Mouse (Mus musculus) mouse trophoblast stem cell (cell line): Measurements from ENCODE around the gene Cfap221.

ENCODE experiments used
- in situ Hi-C, 2 experiments: fragments of 300-500 bp; cut with MseI, MboI; formaldehyde crosslinking; loops; 2 replicates in 1 of 2; 3 replicates in 1 of 2; pipeline ENCODE4 v1.15.1; 2025

Gene Cfap221

GRCm38 (mm10) chr1:120007851-120008588 is 11.0 kb upstream of the Cfap221 start:
- in situ Hi-C loops = no loop called here

- in situ Hi-C loops = no loop called here
Measured at GRCm38 (mm10) chr1:120006844-120007790, 10.1 kb upstream of the Cfap221 start, which contains the start of gene Sctr. Sctr (plus strand) TSS chr1:120006894.

DNA sequence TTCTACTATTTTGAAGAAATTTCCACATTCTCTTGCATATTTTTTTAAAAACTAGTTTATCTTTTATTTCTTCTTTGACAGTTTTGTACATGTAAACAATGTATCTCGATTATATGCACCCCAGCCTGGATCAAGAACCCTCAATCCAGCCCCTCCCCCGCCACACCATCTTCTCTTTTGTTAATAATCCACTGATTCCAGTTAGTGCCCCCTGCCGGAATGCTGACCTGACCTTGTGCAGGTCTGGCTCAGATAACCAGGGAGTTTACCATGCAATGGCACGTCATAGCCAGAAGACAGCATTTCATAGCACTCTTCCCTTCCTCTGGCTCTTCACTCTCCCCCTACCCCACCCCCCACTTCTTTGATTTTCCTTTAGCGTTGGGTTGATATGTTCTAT is 610 bp upstream of the Cfap221 start:
- in situ Hi-C loops = no loop called here

DNA sequence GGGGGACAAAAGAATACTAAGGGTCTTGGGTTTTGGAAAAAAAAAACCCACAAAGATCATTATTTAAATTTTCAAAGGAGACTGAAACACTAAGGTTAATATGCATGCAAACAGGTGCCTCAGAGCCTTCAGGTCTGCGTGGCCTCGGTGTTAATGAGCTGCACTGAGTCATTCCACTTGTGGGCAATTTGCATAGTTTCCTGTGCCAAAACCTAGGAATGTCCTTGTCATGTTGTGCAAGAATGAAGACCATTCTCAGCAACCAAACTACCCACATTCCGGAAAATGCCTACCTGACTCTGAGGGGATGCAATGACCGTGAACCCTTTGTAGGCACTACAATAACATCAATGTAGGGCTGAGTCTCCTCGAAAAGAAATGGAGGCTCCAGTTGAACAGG is 10.5 kb downstream of the Cfap221 start:
- in situ Hi-C loops = no loop called here

GRCm38 (mm10) chr1:119975141-119975540 is 21.9 kb downstream of the Cfap221 start:
- in situ Hi-C loops = no loop called here

GRCm38 (mm10) chr1:119973117-119973516 is 23.9 kb downstream of the Cfap221 start:
- in situ Hi-C loops = no loop called here

- in situ Hi-C loops = no loop called here
Measured at GRCm38 (mm10) chr1:119965804-119966514, 31.1 kb downstream of the Cfap221 start.

DNA sequence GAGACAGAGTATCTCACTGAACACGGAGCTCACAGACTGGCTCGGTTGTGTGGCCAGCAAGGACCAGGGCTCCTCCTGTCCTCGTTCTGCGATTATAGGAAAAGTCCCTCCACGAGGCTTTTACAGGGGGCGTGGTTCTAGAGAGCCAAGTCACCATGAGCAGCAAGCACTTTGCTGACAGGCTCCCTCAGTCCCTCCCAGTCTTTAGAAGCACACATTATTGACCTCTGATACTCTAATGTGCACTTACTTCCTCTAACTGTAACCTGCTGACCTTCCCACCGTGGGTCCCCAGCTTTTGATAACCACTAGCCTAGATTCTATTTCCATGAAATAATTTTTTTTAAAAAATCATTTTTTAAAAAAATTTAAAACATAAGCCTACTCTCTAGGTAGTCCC is 37.1 kb downstream of the Cfap221 start:
- in situ Hi-C loops = no loop called here

- in situ Hi-C loops = no loop called here
Measured at GRCm38 (mm10) chr1:119959464-119959863, 37.6 kb downstream of the Cfap221 start.

DNA sequence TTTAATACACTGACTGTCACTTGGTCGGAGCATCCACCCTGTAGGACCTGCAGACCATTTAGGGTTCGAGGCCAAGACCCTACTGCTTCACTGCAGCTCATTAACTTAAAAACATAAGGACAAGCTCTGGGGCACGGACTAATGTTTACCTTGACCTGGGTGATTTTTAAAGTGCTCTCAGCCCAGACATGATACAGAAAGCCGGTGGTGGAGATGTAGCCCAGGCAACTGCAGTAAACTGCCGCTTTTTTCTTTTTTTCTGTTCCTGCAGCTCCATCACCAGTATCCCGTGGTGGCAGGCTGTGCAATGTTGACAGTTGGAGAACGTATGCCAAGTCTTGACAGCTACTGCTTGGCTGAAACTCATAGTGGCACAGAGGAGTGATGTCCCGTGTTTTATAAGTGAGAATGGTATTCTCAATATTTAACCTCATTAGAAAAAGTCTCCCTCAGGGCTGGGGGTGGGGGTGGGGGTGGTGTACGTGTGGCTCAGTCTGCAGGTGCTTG is 39.3 kb downstream of the Cfap221 start:
- in situ Hi-C loops = no loop called here

- in situ Hi-C loops = no loop called here
Measured at GRCm38 (mm10) chr1:119954680-119955079, 42.4 kb downstream of the Cfap221 start.

GRCm38 (mm10) chr1:119953456-119953855 is 43.6 kb downstream of the Cfap221 start:
- in situ Hi-C loops = no loop called here

DNA sequence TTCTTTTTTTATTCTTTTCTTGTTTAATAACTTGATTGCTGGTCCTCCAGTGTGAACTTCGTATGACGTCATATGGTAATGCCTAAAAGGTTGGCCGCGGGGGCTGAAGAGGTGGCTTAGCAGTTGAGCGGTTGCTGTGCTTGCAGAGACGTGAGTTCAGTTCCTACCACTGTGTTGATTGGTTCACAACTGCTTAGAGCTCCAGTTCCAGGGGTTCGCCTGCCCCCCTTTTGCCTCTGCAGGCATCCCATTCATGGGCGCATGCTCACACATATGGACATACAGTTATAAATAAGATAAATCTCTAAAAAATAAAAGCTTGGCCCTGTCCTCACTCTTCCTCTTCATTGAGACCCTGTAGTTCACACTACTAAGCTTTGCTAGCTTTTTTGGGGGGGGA is 46.9 kb downstream of the Cfap221 start:
- in situ Hi-C loops = no loop called here

DNA sequence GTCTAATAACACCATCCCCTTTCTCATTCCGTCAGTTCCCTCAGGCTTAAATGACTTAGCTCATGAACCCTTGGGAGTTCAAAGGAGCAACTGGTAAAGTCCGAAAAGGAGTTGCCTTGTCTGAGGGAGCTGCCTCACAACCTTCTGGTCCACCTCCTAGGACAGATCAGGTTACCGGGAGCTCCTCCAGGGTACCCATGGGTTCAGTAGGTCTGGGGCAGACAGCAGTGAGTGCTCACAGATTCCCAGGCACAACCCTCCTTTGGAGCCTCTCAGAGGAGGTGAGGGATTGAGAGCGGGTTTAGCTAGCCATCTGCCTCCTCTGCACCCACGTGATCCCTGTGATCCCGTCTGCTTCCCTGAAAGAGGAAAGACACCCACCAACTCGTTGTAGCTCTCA is 60.2 kb downstream of the Cfap221 start:
- in situ Hi-C loops = no loop called here

DNA sequence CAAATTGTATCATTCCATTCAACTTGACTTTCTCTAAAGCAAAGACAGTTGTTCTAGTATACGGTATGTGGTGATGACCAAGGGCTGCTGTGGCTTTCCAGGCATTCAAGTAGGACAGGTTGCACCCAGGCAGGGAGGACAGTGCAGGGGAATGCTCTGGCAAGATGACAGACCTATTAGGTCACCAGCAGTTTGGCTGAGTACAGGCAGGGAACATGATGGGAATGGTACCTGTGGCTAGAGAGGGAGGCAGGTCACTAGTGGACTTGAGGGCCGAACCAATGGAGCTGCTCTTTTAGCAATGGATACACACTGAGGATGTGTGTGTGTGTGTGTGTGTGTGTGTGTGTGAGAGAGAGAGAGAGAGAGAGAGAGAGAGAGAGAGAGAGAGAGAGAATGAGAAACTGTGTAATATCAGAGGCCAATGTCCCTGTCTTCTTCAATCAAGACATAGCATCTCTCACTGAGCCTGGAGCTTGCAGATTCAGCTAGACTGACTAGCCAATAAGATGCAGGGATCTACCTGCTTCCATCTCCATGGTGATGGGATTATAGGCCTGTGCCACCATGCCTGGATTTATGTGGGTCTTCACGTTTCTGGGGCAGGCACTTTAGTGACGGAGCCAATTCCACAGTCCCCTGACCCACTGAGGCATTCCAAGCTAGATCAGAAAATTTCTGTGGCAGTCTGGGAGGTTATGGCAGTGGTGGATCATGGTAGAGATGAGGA is 65.4 kb downstream of the Cfap221 start:
- in situ Hi-C loops = no loop called here

DNA sequence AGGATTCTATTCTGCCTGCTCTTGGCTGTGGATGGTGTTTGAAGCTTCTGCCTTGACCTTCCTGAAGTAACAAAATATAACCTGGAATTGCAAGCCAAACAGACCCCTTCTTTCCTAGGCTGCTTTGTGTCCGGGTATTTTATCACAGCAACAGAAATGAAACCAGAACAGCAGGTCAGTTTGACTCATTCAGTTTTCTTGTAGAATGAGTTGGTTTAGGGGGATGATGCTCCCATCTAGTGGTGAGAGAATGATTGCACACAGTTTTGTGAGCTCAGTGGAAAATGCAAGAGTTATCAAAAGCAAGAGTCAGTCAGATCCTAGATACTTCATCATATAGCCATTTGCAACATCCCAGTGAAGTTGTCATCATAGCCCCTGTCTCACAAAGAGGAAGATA is 67.3 kb downstream of the Cfap221 start:
- in situ Hi-C loops = no loop called here

GRCm38 (mm10) chr1:119919299-119919698 is 77.7 kb downstream of the Cfap221 start:
- in situ Hi-C loops = no loop called here

DNA sequence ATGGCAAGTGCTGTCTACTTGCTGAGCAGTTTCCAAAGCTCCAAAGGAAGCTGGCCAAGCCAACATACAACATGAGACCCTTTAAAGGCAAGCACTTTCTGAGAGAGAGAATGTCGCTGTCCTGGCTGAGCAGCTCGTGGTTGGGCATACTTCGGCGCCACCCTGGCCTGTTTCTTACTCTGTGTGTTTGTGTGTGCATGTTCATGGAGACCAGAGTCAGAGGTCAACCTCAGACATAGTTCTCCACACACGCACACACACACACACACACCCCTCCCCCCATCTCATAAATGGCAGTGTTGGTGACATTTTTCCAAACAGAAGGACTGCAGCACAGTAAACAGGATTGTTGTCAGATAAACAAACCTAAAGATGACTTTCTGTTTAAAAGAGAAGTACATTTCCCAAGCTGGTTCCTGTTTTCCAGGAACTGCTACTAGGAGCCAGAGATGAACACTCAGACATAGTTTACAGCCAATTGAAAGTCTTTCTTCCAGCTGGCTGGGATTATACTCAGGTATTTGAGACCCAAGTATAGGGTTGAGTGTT is 80.1 kb downstream of the Cfap221 start:
- in situ Hi-C loops = no loop called here

DNA sequence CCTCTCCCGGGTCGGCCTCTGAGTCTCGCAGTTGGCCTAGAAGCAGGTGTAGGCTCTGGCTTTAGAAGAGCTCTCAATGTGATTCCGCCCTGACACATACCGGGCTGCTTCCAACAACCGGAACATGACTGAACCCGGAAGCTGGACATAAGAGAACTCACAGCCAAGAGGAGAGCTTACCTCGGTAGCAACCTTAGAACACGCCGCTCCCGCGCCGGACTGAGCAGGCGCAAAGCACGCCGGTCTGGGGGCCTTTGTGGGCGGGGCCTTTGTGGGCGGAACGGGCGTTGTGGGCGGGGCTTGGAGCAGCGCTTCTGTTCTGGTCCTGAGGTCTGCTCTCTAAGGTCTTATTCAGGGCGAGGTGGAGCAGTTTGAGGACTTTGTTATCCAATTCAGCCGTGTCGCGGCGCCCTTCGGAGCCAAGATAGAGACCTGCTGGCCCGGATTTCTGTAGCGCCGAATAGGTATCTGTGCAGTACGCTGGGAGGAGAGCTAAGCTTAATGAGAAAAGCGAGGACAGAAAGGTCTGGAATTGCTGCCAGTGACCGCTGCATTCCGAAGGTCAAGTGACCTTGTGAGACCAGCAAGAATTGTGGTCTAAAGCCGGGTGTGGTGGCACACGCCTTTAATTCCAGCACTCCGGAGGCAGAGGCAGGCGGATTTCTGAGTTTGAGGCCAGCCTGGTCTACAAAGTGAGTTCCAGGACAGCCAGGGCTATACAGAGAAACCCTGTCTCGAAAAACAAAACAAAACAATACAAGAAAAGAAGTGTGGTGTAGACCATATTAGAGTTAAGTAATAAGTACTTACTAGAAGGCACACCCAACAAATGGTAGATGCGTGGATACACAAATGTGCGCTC is 83.8 kb downstream of the Cfap221 start, which contains the start of gene Tmem177:
Tmem177 (minus strand) TSS at position 256 of the 862 bp plus-strand sequence.
- in situ Hi-C loops = no loop called here
